Mouse (Mus musculus) ES-E14 (cell line): ENCODE results near the gene Mpl. TPM values are rescaled to one million over a fixed set of nuclear protein-coding genes. Genes with fewer than 3 reads are reported as not detected.

Source experiments
- DNase-seq: peaks from one replicate; pipeline ENCODE4 v3.0.0-alpha.2; 2013; ENCODE audit warnings: low read depth, low spot score
- H3K27ac ChIP-seq: 2 replicates; pipeline ENCODE4 v1.5.1; 2012; ENCODE audit warnings: low read depth, mild to moderate bottlenecking, low read length, moderate library complexity, mixed read lengths; ENCODE audit not compliant: poor library complexity, insufficient read depth, severe bottlenecking
- H3K36me3 ChIP-seq: 2 replicates; pipeline ENCODE4 v1.6.1; 2012; ENCODE audit warnings: mild to moderate bottlenecking, low read length, moderate library complexity, mixed read lengths; ENCODE audit not compliant: control insufficient read depth, poor library complexity, insufficient read depth, severe bottlenecking
- H3K4me1 ChIP-seq, 2 experiments: fragments of 150-350 bp in 1 of 2; sonication (generic) in 1 of 2; 2 replicates each; pipeline ENCODE4 v1.6.1; 2012; ENCODE audit warnings: low read length in 2 of 2, mild to moderate bottlenecking in 1 of 2, mixed read lengths in 1 of 2; ENCODE audit not compliant: control insufficient read depth in 2 of 2, insufficient read depth in 2 of 2, poor library complexity in 1 of 2
- H3K4me3 ChIP-seq, 2 experiments: fragments of 150-350 bp in 1 of 2; sonication (generic) in 1 of 2; 2 replicates each; pipeline ENCODE4 v1.5.1; 2012; ENCODE audit warnings: low read length in 2 of 2, low read depth in 1 of 2, mild to moderate bottlenecking in 1 of 2, mixed read lengths in 1 of 2; ENCODE audit not compliant: insufficient read depth in 1 of 2, poor library complexity in 1 of 2, severe bottlenecking in 1 of 2
- H3K9ac ChIP-seq: 2 replicates; pipeline ENCODE4 v1.6.1; 2012; ENCODE audit warnings: low read depth, mild to moderate bottlenecking, low read length, mixed read lengths; ENCODE audit not compliant: poor library complexity, insufficient read depth, severe bottlenecking
- H3K9me3 ChIP-seq: fragments of 150-350 bp; sonication (generic); 2 replicates; pipeline ENCODE4 v1.6.1; 2012; ENCODE audit warnings: low read depth, mild to moderate bottlenecking, low read length; ENCODE audit not compliant: control insufficient read depth, insufficient read depth
- CHD2 ChIP-seq: IDR thresholded peaks from 2 replicates; pipeline ENCODE4 v1.6.1; 2014; ENCODE audit warnings: mild to moderate bottlenecking, low read depth, low read length, inconsistent platforms
- HCFC1 ChIP-seq: IDR thresholded peaks from 2 replicates; pipeline ENCODE4 v1.6.1; 2012; ENCODE audit warnings: low read length, inconsistent platforms, borderline replicate concordance; ENCODE audit not compliant: insufficient read depth
- MAFK ChIP-seq: IDR thresholded peaks from 2 replicates; pipeline ENCODE4 v1.6.1; 2014; ENCODE audit warnings: mild to moderate bottlenecking, low read depth, low read length, inconsistent platforms; ENCODE audit not compliant: insufficient read depth
- ZC3H11A ChIP-seq: IDR thresholded peaks from 2 replicates; pipeline ENCODE4 v1.6.1; 2012; ENCODE audit warnings: low read depth, mild to moderate bottlenecking, inconsistent platforms, low read length, borderline replicate concordance
- ZNF384 ChIP-seq: IDR thresholded peaks from 2 replicates; pipeline ENCODE4 v1.6.1; 2012; ENCODE audit warnings: low read depth, low read length, inconsistent platforms
- in situ Hi-C, 2 experiments: fragments of 600-800 bp; cut with MboI; formaldehyde crosslinking; loops; one replicate each; pipeline ENCODE4 v1.15.1; 2025; ENCODE audit warnings: low sequenced_read_pairs in 2 of 2, inconsistent platforms in 1 of 2; ENCODE audit not compliant: unreplicated experiment in 2 of 2
- total RNA-seq: library from RNA; depleted of rRNA; stranded (reverse); fragments of 300-350 nt; gene quantifications from 2 replicates; pipeline ENCODE4 v1.2.3, GENCODE M21; 2012

The Mpl gene
- total RNA-seq, 1 experiment, result not detected

- Histone ChIP-seq H3K4me1 (peaks cover 0 to 19% of the 10 kb centered on the region in 2 experiments; a peak in 2 of 4 replicates), H3K9ac (no peak overlapping the region), H3K27ac (no peak overlapping the region), H3K9me3 (no peaks in the 10 kb centered on the region), H3K4me3 (no peak overlapping the region), H3K36me3 (peaks cover 6% of the 10 kb centered on the region; the same call in 1 of the 2 replicates)
- DNase-seq, result no peak
- in situ Hi-C loops, result no loop called here
- no peak for TF ChIP-seq ZNF384
- no peak for TF ChIP-seq MAFK
- TF ChIP-seq CHD2, result no peak
- TF ChIP-seq ZC3H11A, result no peak
- no peak for TF ChIP-seq HCFC1
Observed at GRCm38 (mm10) chr4:118425374-118425773, 31.9 kb downstream of the Mpl start.

- H3K9me3 ChIP-seq, result no peaks in the 10 kb centered on the region
Observed at GRCm38 (mm10) chr4:118424541-118425160, 32.7 kb downstream of the Mpl start.

GRCm38 (mm10) chr4:118421384-118421783 lies 35.9 kb downstream of the Mpl start:
- peaks cover 5% of the 10 kb centered on the region for H3K36me3 ChIP-seq
- no peak overlapping the region for H3K9ac ChIP-seq
- in situ Hi-C loops, result no loop called here
- no peaks in the 10 kb centered on the region for H3K4me1 ChIP-seq
- no peak overlapping the region for H3K27ac ChIP-seq
- no peaks in the 10 kb centered on the region for H3K9me3 ChIP-seq
- no peak overlapping the region for H3K4me3 ChIP-seq
- TF ChIP-seq CHD2 (no peak), ZC3H11A (no peak)
- DNase-seq, result no peak

More at GRCm38 (mm10) chr4:118424541-118425160, 32.7 kb downstream of the Mpl start:
- no peak overlapping the region for H3K9ac ChIP-seq
- H3K4me1 ChIP-seq, result peaks cover 0 to 13% of the 10 kb centered on the region in 2 experiments; a peak in 2 of 4 replicates
- TF ChIP-seq HCFC1, result no peak
- no peak for TF ChIP-seq MAFK
- TF ChIP-seq ZNF384, result no peak
- TF ChIP-seq ZC3H11A, result no peak
- no peak for TF ChIP-seq CHD2
- peaks cover 2% of the 10 kb centered on the region for H3K36me3 ChIP-seq
- in situ Hi-C loops, result no loop called here
- H3K4me3 ChIP-seq, result no peak overlapping the region
- no peak for DNase-seq
- H3K27ac ChIP-seq, result no peak overlapping the region

GRCm38 (mm10) chr4:118417112-118417797 lies 40.1 kb downstream of the Mpl start:
- no peaks in the 10 kb centered on the region for H3K9me3 ChIP-seq
- no peaks in the 10 kb centered on the region for H3K4me1 ChIP-seq
- H3K27ac ChIP-seq, result no peak overlapping the region
- no peak overlapping the region for H3K9ac ChIP-seq
- H3K4me3 ChIP-seq, result no peak overlapping the region
- H3K36me3 ChIP-seq, result peaks cover 33% of the 10 kb centered on the region
- no peak for DNase-seq
- in situ Hi-C loops, result no loop called here
- TF ChIP-seq MAFK (no peak), ZC3H11A (no peak), ZNF384 (no peak), CHD2 (no peak), HCFC1 (no peak)

GRCm38 (mm10) chr4:118416329-118416728 lies 41.0 kb downstream of the Mpl start:
- Histone ChIP-seq H3K4me1 (no peaks in the 10 kb centered on the region), H3K36me3 (peaks cover 38% of the 10 kb centered on the region)

More at GRCm38 (mm10) chr4:118416329-118416728, 41.0 kb downstream of the Mpl start:
- no peak for DNase-seq
- Histone ChIP-seq H3K27ac (no peak overlapping the region), H3K9ac (no peak overlapping the region), H3K9me3 (no peaks in the 10 kb centered on the region), H3K4me3 (no peak overlapping the region)
- in situ Hi-C loops, result no loop called here
- no peak for TF ChIP-seq ZNF384
- TF ChIP-seq HCFC1, result no peak
- no peak for TF ChIP-seq MAFK
- TF ChIP-seq ZC3H11A, result no peak
- no peak for TF ChIP-seq CHD2
